Mouse (Mus musculus) ES-Bruce4 (cell line): ENCODE measurements around the gene Sh3bgr.

Experiments used
- CTCF ChIP-seq: IDR thresholded peaks from one replicate; pipeline ENCODE4 v1.8.1; 2011; ENCODE audit warnings: low read depth, low read length
- POLR2A ChIP-seq: IDR thresholded peaks from one replicate; pipeline ENCODE4 v1.8.1; 2011; ENCODE audit warnings: low read length; ENCODE audit not compliant: insufficient read depth

DNA sequence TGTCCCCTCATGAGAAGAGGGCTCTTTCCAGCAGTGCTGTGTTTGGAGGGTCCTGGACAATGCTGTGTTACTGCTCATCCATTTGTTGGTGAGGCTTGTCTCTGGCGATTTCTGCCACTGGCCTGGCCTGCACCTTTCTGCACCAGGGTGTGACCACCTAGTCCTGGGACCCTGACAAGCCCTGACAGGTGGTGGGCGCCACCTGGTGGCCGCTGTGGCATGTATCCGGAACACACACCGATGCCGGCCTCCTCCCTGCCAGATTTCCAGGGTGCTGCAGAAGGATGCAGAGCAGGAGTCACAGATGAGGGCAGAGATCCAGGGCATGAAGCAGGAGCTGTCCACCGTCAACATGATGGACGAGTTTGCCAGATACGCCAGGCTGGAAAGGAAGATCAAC, 48.7 kb upstream of the Sh3bgr start:
- TF ChIP-seq CTCF: peak; percentile 96
- TF ChIP-seq POLR2A: no peak
